Mouse (Mus musculus) liver, postnatal 0 days (tissue): ENCODE measurements around the gene Ccdc57. TPM values are rescaled to one million over a fixed set of nuclear protein-coding genes. Genes with fewer than 3 reads are reported as not detected.
"Not testable (repeated sequence)": the region's sequence is repeated elsewhere in the genome, so short reads cannot be mapped to it uniquely, and the experiment has no call there.

Source experiments
- ATAC-seq: fragments of 200-750 bp; cut with Nextera tagmentation; 2 replicates; pipeline ENCODE4 v1.8.0; 2017; ENCODE audit warnings: mild to moderate bottlenecking, moderate library complexity
- DNase-seq: peaks from one replicate; pipeline ENCODE4 v3.0.0-alpha.2; 2016
- H3K27ac ChIP-seq: fragments of 300-500 bp; sonication (generic); 2 replicates; pipeline ENCODE4 v1.5.1; 2014; ENCODE audit warnings: antibody characterized with exemption, moderate library complexity, mild to moderate bottlenecking, low read depth
- H3K27me3 ChIP-seq: fragments of 300-500 bp; sonication (generic); 2 replicates; pipeline ENCODE4 v1.6.1; 2014; ENCODE audit warnings: low read length, control low read depth, mixed read lengths; ENCODE audit not compliant: insufficient read depth
- H3K36me3 ChIP-seq: fragments of 300-500 bp; sonication (generic); replicated peaks from 2 replicates; pipeline ENCODE4 v1.6.1; 2014; ENCODE audit warnings: mild to moderate bottlenecking, control low read depth, low read length, moderate library complexity, mixed read lengths; ENCODE audit not compliant: insufficient read depth
- H3K4me1 ChIP-seq: fragments of 300-500 bp; sonication (generic); 2 replicates; pipeline ENCODE4 v1.6.1; 2014; ENCODE audit warnings: antibody characterized with exemption, mild to moderate bottlenecking, control low read depth; ENCODE audit not compliant: insufficient read depth
- H3K4me2 ChIP-seq: fragments of 300-500 bp; sonication (generic); 2 replicates; pipeline ENCODE4 v1.6.1; 2014; ENCODE audit warnings: low read depth, mild to moderate bottlenecking, low read length, moderate library complexity, mixed read lengths
- H3K4me3 ChIP-seq: fragments of 300-500 bp; sonication (generic); 2 replicates; pipeline ENCODE4 v1.5.1; 2014; ENCODE audit warnings: low read depth, low read length
- H3K9ac ChIP-seq: fragments of 300-500 bp; sonication (generic); replicated peaks from 2 replicates; pipeline ENCODE4 v1.6.1; 2014; ENCODE audit warnings: mild to moderate bottlenecking, moderate library complexity
- H3K9me3 ChIP-seq: fragments of 300-500 bp; sonication (generic); 2 replicates; pipeline ENCODE4 v1.6.1; 2016; ENCODE audit warnings: mild to moderate bottlenecking, control low read depth, low read length, mixed read lengths
- CTCF ChIP-seq: sonication (generic); IDR thresholded peaks from 2 replicates; pipeline ENCODE4 v1.5.1; 2016; ENCODE audit warnings: antibody characterized with exemption, low read depth
- EP300 ChIP-seq: IDR thresholded peaks from 2 replicates; pipeline ENCODE4 v1.6.1; 2016; ENCODE audit warnings: antibody characterized with exemption, low read depth, mild to moderate bottlenecking
- WGBS: fragments of 180-500 bp; shearing (Covaris S2); extraction: QIAGEN DNeasy Blood & Tissue Kit; methylation state at CpG from one replicate; pipeline ENCODE4 v1.1.7; 2014; ENCODE audit not compliant: insufficient replicate concordance; 5-methylcytosine and 5-hydroxymethylcytosine counted together
- polyA plus RNA-seq: library from polyadenylated mRNA; unstranded; fragments of >200 nt; fragmentation: Nextera tagmentation; extraction: Ambion mirVana; gene quantifications from 2 replicates; pipeline ENCODE4 v1.2.1, GENCODE M21; 2015

Gene Ccdc57
- polyA plus RNA-seq, 1 experiment from 2014 or later = 1.4 TPM

- DNase-seq = no peak
- Histone ChIP-seq H3K9ac (no peak overlapping the region), H3K4me3 (no peak overlapping the region), H3K36me3 (peaks cover 72% of the 10 kb centered on the region), H3K27me3 (no peaks in the 10 kb centered on the region), H3K4me1 (peaks cover 12% of the 10 kb centered on the region), H3K4me2 (no peak overlapping the region), H3K27ac (no peak overlapping the region), H3K9me3 (no peaks in the 10 kb centered on the region)
- ATAC-seq = peak; percentile 16; the same call in 1 of the 2 replicates
- 82% methylated on average over 3 of the region's 3 CpGs for WGBS
- TF ChIP-seq CTCF (no peak), EP300 (no peak)
Observed at GRCm38 (mm10) chr11:120789810-120790209, 142.9 kb downstream of the Ccdc57 start.

DNA sequence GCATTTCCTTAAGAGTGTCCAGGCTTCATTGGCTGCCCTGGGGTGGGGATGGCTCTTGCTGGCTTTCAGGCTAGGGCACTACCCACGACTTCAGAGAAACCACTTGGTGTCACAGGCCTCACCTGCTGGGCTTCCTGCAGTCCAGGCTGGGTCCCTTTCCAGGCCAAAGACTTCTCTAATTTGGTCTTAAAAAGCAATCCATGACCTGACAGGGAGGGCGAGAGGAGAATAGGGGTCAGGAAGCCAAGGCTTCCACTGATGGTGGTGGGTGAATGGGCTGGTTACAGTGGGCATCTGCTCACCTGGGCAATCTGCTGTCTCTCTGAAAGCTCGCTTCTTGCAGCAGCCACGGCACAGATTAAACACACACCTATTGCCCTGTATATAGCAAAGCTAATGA lies 143.3 kb downstream of the Ccdc57 start:
- H3K36me3 ChIP-seq = peaks cover 72% of the 10 kb centered on the region
- WGBS = 74% methylated on average over 4 of the region's 4 CpGs
- H3K27ac ChIP-seq = no peak overlapping the region

GRCm38 (mm10) chr11:120788460-120788859 lies 144.2 kb downstream of the Ccdc57 start:
- not testable (repeated sequence) for H3K9me3 ChIP-seq, DNase-seq, ATAC-seq, H3K27me3 ChIP-seq, H3K27ac ChIP-seq, H3K4me3 ChIP-seq, H3K9ac ChIP-seq, H3K4me2 ChIP-seq
- peaks cover 63% of the 10 kb centered on the region for H3K36me3 ChIP-seq
- 75% methylated on average over 9 of the region's 10 CpGs for WGBS
- peaks cover 16% of the 10 kb centered on the region for H3K4me1 ChIP-seq

More for the DNA sequence above, 143.3 kb downstream of the Ccdc57 start:
- Histone ChIP-seq H3K9me3 (no peaks in the 10 kb centered on the region), H3K4me1 (peaks cover 12% of the 10 kb centered on the region), H3K27me3 (no peaks in the 10 kb centered on the region), H3K9ac (no peak overlapping the region), H3K4me3 (no peak overlapping the region), H3K4me2 (no peak overlapping the region)
- ATAC-seq (no peak), DNase-seq (no peak)
- TF ChIP-seq EP300 (no peak), CTCF (no peak)

DNA sequence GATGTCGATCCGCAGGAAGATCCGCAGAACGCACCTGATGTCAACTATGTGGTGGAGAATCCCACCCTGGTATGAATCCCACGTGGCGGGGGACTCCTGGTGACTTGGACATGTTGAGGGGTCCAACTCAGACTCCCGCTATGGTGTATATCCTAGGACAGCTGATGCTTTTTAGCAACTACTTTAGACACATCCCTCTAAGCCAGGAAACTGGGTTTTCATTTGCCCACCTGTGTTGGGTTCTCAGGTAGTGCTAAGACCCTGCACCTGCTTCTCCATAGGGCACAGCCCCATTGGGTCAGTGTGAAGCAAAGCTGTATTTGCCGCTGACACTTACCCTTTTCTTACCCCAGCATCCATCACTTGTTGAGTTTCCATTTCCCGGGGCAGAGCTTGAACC lies 147.5 kb downstream of the Ccdc57 start:
- Histone ChIP-seq H3K9ac (peak overlapping the region; percentile 88), H3K27ac (no peak overlapping the region), H3K4me1 (peaks cover 19% of the 10 kb centered on the region), H3K9me3 (no peaks in the 10 kb centered on the region), H3K4me2 (peak overlapping the region; percentile 100), H3K27me3 (no peaks in the 10 kb centered on the region), H3K4me3 (peak overlapping the region; percentile 90), H3K36me3 (peaks cover 30% of the 10 kb centered on the region)
- ATAC-seq (no peak), DNase-seq (no peak)
- no peak for TF ChIP-seq CTCF
- TF ChIP-seq EP300 = no peak
- WGBS = 33% methylated on average over 9 of the region's 9 CpGs

- Histone ChIP-seq H3K9ac (peak within 1 kb of the TSS; percentile 88), H3K4me2 (peak within 1 kb of the TSS; percentile 100), H3K4me1 (peaks cover 19% of the 10 kb centered on the region), H3K36me3 (peaks cover 21% of the 10 kb centered on the region), H3K9me3 (no peaks in the 10 kb centered on the region), H3K4me3 (peak within 1 kb of the TSS; percentile 90), H3K27me3 (no peaks in the 10 kb centered on the region), H3K27ac (peak within 1 kb of the TSS; percentile 77)
- DNase-seq (peak; percentile 89), ATAC-seq (peak; percentile 79)
- WGBS = under 1% methylated on average over 77 of the region's 107 CpGs
- TF ChIP-seq CTCF (no peak), EP300 (no peak)
Observed at GRCm38 (mm10) chr11:120784064-120784791, 148.4 kb downstream of the Ccdc57 start, which contains the start of the genes Rfng and Gps1. TSS of gene Rfng (minus strand) at chr11:120784207. TSS of gene Gps1 (plus strand) at chr11:120784272.

DNA sequence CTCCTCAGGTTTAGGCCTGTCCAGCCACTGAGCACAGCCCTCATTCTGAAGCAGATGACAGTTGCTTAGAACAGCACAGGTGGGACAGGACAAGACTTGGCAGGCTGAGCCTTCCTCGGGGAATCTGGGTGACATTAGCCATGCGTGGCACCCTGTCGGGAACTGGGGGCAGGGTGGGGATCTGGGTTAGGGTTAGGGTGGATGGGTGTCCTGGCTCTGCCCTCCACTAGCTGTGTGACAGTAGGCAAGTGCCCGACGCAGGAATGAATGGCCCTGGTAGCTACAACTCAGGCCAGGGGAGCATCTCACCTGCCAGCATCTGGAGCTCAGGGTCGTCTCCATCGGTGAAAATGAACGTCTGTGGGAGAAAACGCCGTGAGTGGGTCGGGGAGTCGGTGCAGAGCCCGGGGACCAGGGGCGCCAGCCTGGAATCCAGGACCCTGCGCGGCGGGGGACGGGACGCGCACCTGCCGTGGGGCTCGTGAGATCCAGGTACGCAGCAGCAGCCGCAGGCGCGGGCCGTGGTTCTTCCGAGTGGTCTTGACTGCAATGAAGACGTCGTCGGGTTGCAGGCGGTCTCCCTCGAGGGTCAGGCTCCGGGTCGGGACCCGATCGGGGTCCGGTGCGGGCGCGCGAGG lies 149.1 kb downstream of the Ccdc57 start:
- Histone ChIP-seq H3K4me2 (peak overlapping the region; percentile 100), H3K4me1 (peaks cover 19% of the 10 kb centered on the region), H3K27me3 (no peaks in the 10 kb centered on the region), H3K4me3 (peak overlapping the region; percentile 90), H3K9me3 (no peaks in the 10 kb centered on the region), H3K9ac (peak overlapping the region; percentile 88), H3K36me3 (peaks cover 17% of the 10 kb centered on the region), H3K27ac (peak overlapping the region; percentile 77)
- WGBS = 3% methylated on average over 41 of the region's 42 CpGs
- ATAC-seq = peak; percentile 4; the same call in 1 of the 2 replicates
- no peak for DNase-seq
- TF ChIP-seq CTCF = no peak
- no peak for TF ChIP-seq EP300

- not testable (repeated sequence) for DNase-seq, ATAC-seq, H3K9ac ChIP-seq, H3K27ac ChIP-seq, H3K9me3 ChIP-seq, H3K36me3 ChIP-seq, H3K4me3 ChIP-seq, H3K27me3 ChIP-seq, H3K4me2 ChIP-seq
- 88% methylated on average over 6 of the region's 6 CpGs for WGBS
- H3K4me1 ChIP-seq = peaks cover 19% of the 10 kb centered on the region
Observed at GRCm38 (mm10) chr11:120781361-120781760, 151.3 kb downstream of the Ccdc57 start.
